Mouse (Mus musculus): Measurements from ENCODE around the gene Cyp4f37.

The Cyp4f37 gene

GRCm38 (mm10) chr17:32676040-32676635 is 55.0 kb downstream of the Cyp4f37 start:
- no peak for TF ChIP-seq GATA4 (IDR thresholded peaks at IDR 0.05; ENCODE audit: insufficient replicate concordance, low read length)

- TF ChIP-seq GATA4 (IDR thresholded peaks at IDR 0.05; ENCODE audit: insufficient replicate concordance, low read length), result no peak
Observed at GRCm38 (mm10) chr17:32680404-32680803, 59.3 kb downstream of the Cyp4f37 start.

- 0 out of 2 replicates have a peak, but pooled peaks have one; percentile 12 for TF ChIP-seq GATA4 (IDR thresholded peaks at IDR 0.05; ENCODE audit: insufficient replicate concordance, low read length)
Observed at GRCm38 (mm10) chr17:32685048-32685750, 64.1 kb downstream of the Cyp4f37 start, which contains the start of gene Cyp4f15. Cyp4f15 (plus strand) TSS chr17:32685627.
